Mouse (Mus musculus): ENCODE measurements around the gene Ntrk2. TPM values are rescaled to one million over a fixed set of nuclear protein-coding genes. Genes with fewer than 3 reads are reported as not detected.

Ntrk2 gene
- polyA plus RNA-seq, 1 experiment from 2014 or later: 76.1 TPM

- 88% methylated on average over 2 of the region's 2 CpGs for WGBS
- no peak overlapping the region for H3K4me2 ChIP-seq (replicated peaks)
- no peaks in the 10 kb centered on the region for H3K9me3 ChIP-seq
- H3K4me3 ChIP-seq: no peak overlapping the region
- no peak for ATAC-seq (ENCODE audit: low FRiP score, low read depth)
- no peak overlapping the region for H3K27ac ChIP-seq
- no peaks in the 10 kb centered on the region for H3K36me3 ChIP-seq
- no peaks in the 10 kb centered on the region for H3K27me3 ChIP-seq (replicated peaks)
- peaks cover 35% of the 10 kb centered on the region for H3K4me1 ChIP-seq
- H3K9ac ChIP-seq: no peak overlapping the region
Observed at GRCm38 (mm10) chr13:58911936-58912335, 105.6 kb downstream of the Ntrk2 start.

GRCm38 (mm10) chr13:58912559-58912958, 106.2 kb downstream of the Ntrk2 start:
- Histone ChIP-seq H3K4me1 (peaks cover 33% of the 10 kb centered on the region), H3K27ac (no peak overlapping the region), H3K9me3 (no peaks in the 10 kb centered on the region), H3K4me3 (no peak overlapping the region), H3K36me3 (no peaks in the 10 kb centered on the region), H3K27me3 (replicated peaks) (no peaks in the 10 kb centered on the region), H3K4me2 (replicated peaks) (no peak overlapping the region), H3K9ac (no peak overlapping the region)
- 0 out of 2 replicates have a peak, but pooled peaks have one; percentile 52 for ATAC-seq (ENCODE audit: low FRiP score, low read depth)

- Histone ChIP-seq H3K27ac (no peak overlapping the region), H3K36me3 (no peaks in the 10 kb centered on the region), H3K4me3 (no peak overlapping the region), H3K4me1 (peaks cover 26% of the 10 kb centered on the region), H3K9me3 (no peaks in the 10 kb centered on the region), H3K27me3 (replicated peaks) (no peaks in the 10 kb centered on the region), H3K9ac (no peak overlapping the region), H3K4me2 (replicated peaks) (no peak overlapping the region)
- 71% methylated on average over 6 of the region's 6 CpGs for WGBS
- no peak for ATAC-seq (ENCODE audit: low FRiP score, low read depth)
Observed at GRCm38 (mm10) chr13:58914061-58914814, 107.9 kb downstream of the Ntrk2 start.

GRCm38 (mm10) chr13:58916348-58916747, 110.0 kb downstream of the Ntrk2 start:
- Histone ChIP-seq H3K4me2 (replicated peaks) (no peak overlapping the region), H3K4me3 (no peak overlapping the region), H3K9me3 (no peaks in the 10 kb centered on the region), H3K27me3 (replicated peaks) (no peaks in the 10 kb centered on the region), H3K9ac (no peak overlapping the region), H3K4me1 (peaks cover 26% of the 10 kb centered on the region), H3K36me3 (no peaks in the 10 kb centered on the region), H3K27ac (no peak overlapping the region)
- WGBS: 100% methylated on average over 2 of the region's 2 CpGs
- ATAC-seq (ENCODE audit: low FRiP score, low read depth): no peak

GRCm38 (mm10) chr13:58920241-58920640, 113.9 kb downstream of the Ntrk2 start:
- H3K4me2 ChIP-seq (replicated peaks): no peak overlapping the region
- WGBS: 92% methylated on average over 7 of the region's 7 CpGs
- H3K27ac ChIP-seq: no peak overlapping the region
- peaks cover 5% of the 10 kb centered on the region for H3K4me1 ChIP-seq
- H3K36me3 ChIP-seq: no peaks in the 10 kb centered on the region
- ATAC-seq (ENCODE audit: low FRiP score, low read depth): no peak
- H3K9me3 ChIP-seq: no peaks in the 10 kb centered on the region
- H3K4me3 ChIP-seq: no peak overlapping the region
- no peaks in the 10 kb centered on the region for H3K27me3 ChIP-seq (replicated peaks)
- no peak overlapping the region for H3K9ac ChIP-seq

GRCm38 (mm10) chr13:58921255-58921654, 114.9 kb downstream of the Ntrk2 start:
- H3K27ac ChIP-seq: no peak overlapping the region
- 83% methylated on average over 3 of the region's 3 CpGs for WGBS
- H3K4me2 ChIP-seq (replicated peaks): no peak overlapping the region
- no peak overlapping the region for H3K4me3 ChIP-seq
- ATAC-seq (ENCODE audit: low FRiP score, low read depth): no peak
- no peak overlapping the region for H3K9ac ChIP-seq
- no peaks in the 10 kb centered on the region for H3K9me3 ChIP-seq
- H3K36me3 ChIP-seq: no peaks in the 10 kb centered on the region
- no peaks in the 10 kb centered on the region for H3K27me3 ChIP-seq (replicated peaks)
- peaks cover 5% of the 10 kb centered on the region; the same call in 1 of the 2 replicates for H3K4me1 ChIP-seq

- no peak overlapping the region for H3K4me2 ChIP-seq (replicated peaks)
- H3K36me3 ChIP-seq: no peaks in the 10 kb centered on the region
- no peaks in the 10 kb centered on the region for H3K9me3 ChIP-seq
- H3K27me3 ChIP-seq (replicated peaks): no peaks in the 10 kb centered on the region
- no peak overlapping the region for H3K4me3 ChIP-seq
- 92% methylated on average over 10 of the region's 10 CpGs for WGBS
- no peak for ATAC-seq (ENCODE audit: low FRiP score, low read depth)
- H3K9ac ChIP-seq: no peak overlapping the region
- no peak overlapping the region for H3K27ac ChIP-seq
- H3K4me1 ChIP-seq: peaks cover 5% of the 10 kb centered on the region; the same call in 1 of the 2 replicates
Observed at GRCm38 (mm10) chr13:58921705-58922104, 115.3 kb downstream of the Ntrk2 start.

- H3K4me2 ChIP-seq (replicated peaks): no peak overlapping the region
Observed at GRCm38 (mm10) chr13:58922174-58922573, 115.8 kb downstream of the Ntrk2 start.

GRCm38 (mm10) chr13:58923496-58923895, 117.1 kb downstream of the Ntrk2 start:
- H3K4me1 ChIP-seq: peaks cover 9% of the 10 kb centered on the region; the same call in 1 of the 2 replicates
- no peak overlapping the region for H3K4me2 ChIP-seq (replicated peaks)
- H3K36me3 ChIP-seq: no peaks in the 10 kb centered on the region
- WGBS: 87% methylated on average over 7 of the region's 7 CpGs
- no peaks in the 10 kb centered on the region for H3K27me3 ChIP-seq (replicated peaks)
- H3K9me3 ChIP-seq: no peaks in the 10 kb centered on the region
- H3K9ac ChIP-seq: no peak overlapping the region
- ATAC-seq (ENCODE audit: low FRiP score, low read depth): no peak
- no peak overlapping the region for H3K27ac ChIP-seq
- no peak overlapping the region for H3K4me3 ChIP-seq

More at GRCm38 (mm10) chr13:58922174-58922573, 115.8 kb downstream of the Ntrk2 start:
- 84% methylated on average over 15 of the region's 15 CpGs for WGBS
- Histone ChIP-seq H3K36me3 (no peaks in the 10 kb centered on the region), H3K9ac (no peak overlapping the region), H3K4me3 (no peak overlapping the region), H3K27me3 (replicated peaks) (no peaks in the 10 kb centered on the region), H3K27ac (no peak overlapping the region), H3K9me3 (no peaks in the 10 kb centered on the region), H3K4me1 (peaks cover 5% of the 10 kb centered on the region; the same call in 1 of the 2 replicates)
- no peak for ATAC-seq (ENCODE audit: low FRiP score, low read depth)

GRCm38 (mm10) chr13:58924486-58924885, 118.1 kb downstream of the Ntrk2 start:
- H3K27ac ChIP-seq: no peak overlapping the region
- ATAC-seq (ENCODE audit: low FRiP score, low read depth): no peak

GRCm38 (mm10) chr13:58927186-58927585, 120.8 kb downstream of the Ntrk2 start:
- Histone ChIP-seq H3K4me3 (no peak overlapping the region), H3K4me2 (replicated peaks) (no peak overlapping the region), H3K4me1 (peaks cover 14% of the 10 kb centered on the region; the same call in 1 of the 2 replicates), H3K9me3 (no peaks in the 10 kb centered on the region), H3K9ac (no peak overlapping the region), H3K27me3 (replicated peaks) (no peaks in the 10 kb centered on the region), H3K27ac (no peak overlapping the region), H3K36me3 (no peaks in the 10 kb centered on the region)
- WGBS: 97% methylated on average over 3 of the region's 3 CpGs
- no peak for ATAC-seq (ENCODE audit: low FRiP score, low read depth)

More at GRCm38 (mm10) chr13:58924486-58924885, 118.1 kb downstream of the Ntrk2 start:
- Histone ChIP-seq H3K36me3 (no peaks in the 10 kb centered on the region), H3K27me3 (replicated peaks) (no peaks in the 10 kb centered on the region), H3K4me1 (peaks cover 14% of the 10 kb centered on the region; the same call in 1 of the 2 replicates), H3K9ac (no peak overlapping the region), H3K4me2 (replicated peaks) (no peak overlapping the region), H3K9me3 (no peaks in the 10 kb centered on the region), H3K4me3 (no peak overlapping the region)
- WGBS: 64% methylated on average over 3 of the region's 3 CpGs

- Histone ChIP-seq H3K4me1 (peaks cover 15% of the 10 kb centered on the region), H3K27ac (no peak overlapping the region), H3K4me2 (replicated peaks) (no peak overlapping the region), H3K9ac (no peak overlapping the region), H3K36me3 (no peaks in the 10 kb centered on the region), H3K4me3 (no peak overlapping the region), H3K9me3 (no peaks in the 10 kb centered on the region), H3K27me3 (replicated peaks) (no peaks in the 10 kb centered on the region)
- ATAC-seq (ENCODE audit: low FRiP score, low read depth): no peak
- 80% methylated on average over 16 of the region's 16 CpGs for WGBS
Observed at GRCm38 (mm10) chr13:58927656-58928226, 121.4 kb downstream of the Ntrk2 start.
